Mouse (Mus musculus): ENCODE measurements around the gene Rprd2. TPM values are rescaled to one million over a fixed set of nuclear protein-coding genes. Genes with fewer than 3 reads are reported as not detected.

Gene Rprd2
- polyA plus RNA-seq (2015; fragmentation: Nextera tagmentation; extraction: Ambion mirVana), result 15.8 and 21.5 TPM in 2 replicates

DNA sequence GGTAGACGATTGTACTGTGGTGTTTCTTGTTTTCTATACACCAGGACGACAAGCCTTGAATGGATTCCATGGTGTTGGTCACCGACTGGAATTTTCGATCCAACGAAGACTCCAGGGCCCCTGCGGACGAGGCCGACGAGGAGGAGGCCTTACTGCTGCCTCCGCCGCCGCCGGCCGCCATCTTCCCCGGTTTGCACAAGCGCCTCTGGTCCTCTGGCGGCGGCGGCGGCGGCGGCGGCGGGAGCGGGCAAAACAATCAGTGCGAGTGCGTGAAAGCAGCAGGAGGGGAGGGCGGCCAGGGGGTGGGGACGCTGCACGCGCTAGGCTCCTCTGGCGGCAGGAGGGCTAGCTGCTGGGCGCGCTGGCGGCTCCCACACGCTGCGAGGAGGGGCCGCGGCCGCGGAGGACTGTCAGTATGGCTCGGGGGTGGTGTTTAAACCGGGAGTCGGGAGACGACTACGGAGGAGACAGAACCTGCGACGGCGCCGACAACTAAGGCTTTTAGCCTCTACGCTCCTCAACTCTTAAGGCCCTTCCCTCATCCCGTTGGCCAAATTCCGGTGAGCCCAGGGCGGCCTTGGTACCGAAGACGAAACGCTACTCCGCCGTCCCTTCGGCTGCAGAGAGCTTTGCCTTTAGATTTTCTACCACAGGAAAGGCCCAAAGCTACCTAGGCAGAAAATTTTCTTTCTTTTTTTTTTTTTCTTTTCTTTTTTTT, at the start of gene Rprd2:
Rprd2 (minus strand) TSS at position 293 of the 718 bp plus-strand sequence.

DNA sequence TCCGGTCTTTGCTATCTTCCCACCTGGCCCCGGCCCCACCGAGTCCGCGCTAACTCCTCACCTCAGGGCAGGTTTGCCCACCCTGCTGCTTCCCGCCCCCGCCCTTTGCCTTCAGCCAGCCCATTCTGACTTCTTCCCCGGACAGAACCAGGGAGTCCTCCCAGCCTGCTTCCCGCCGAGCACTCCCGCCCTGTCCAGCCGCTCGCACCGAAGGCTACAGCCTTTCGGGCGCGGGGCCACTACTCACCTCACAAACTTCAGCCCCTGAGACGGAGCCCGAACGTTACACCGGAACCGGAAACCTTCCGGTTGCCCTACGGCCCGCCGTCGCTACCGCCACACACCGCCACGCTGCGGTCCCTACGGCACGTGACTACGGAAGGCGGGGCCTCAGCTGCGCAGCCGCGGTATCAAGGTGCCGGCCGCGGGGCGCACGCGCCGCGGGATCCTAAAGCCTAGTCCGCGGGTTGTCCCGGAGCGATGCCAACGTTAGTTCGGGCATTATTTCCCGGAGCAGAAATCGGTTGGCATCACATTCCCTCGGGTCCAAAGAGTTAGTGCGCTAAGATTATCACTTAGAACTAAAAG, 36.9 kb upstream of the Rprd2 start, which contains the start of gene Prpf3:
Prpf3 (minus strand) TSS at position 384 of the 588 bp plus-strand sequence.

DNA sequence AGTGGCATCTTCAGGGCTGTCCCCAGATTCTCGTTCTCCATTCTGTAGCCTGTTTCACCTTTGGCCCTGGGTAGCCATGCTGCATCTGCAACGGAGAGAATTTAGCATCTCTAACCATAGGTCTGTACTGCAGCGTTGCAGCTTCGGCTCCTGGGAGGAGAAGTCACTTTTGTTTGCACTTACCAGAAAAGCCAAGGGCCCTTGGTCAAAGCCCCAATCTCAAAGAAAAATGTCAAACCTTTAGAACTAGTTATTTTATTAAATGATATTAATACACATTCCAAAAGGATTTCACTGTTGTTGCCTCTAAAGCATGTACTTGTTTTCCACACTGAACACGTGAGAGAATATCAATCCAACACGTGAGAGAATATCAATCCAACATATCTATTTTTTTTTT, 58.6 kb downstream of the Rprd2 start, which contains the start of gene Tars2:
Tars2 (minus strand) TSS at position 101 of the 400 bp plus-strand sequence.

DNA sequence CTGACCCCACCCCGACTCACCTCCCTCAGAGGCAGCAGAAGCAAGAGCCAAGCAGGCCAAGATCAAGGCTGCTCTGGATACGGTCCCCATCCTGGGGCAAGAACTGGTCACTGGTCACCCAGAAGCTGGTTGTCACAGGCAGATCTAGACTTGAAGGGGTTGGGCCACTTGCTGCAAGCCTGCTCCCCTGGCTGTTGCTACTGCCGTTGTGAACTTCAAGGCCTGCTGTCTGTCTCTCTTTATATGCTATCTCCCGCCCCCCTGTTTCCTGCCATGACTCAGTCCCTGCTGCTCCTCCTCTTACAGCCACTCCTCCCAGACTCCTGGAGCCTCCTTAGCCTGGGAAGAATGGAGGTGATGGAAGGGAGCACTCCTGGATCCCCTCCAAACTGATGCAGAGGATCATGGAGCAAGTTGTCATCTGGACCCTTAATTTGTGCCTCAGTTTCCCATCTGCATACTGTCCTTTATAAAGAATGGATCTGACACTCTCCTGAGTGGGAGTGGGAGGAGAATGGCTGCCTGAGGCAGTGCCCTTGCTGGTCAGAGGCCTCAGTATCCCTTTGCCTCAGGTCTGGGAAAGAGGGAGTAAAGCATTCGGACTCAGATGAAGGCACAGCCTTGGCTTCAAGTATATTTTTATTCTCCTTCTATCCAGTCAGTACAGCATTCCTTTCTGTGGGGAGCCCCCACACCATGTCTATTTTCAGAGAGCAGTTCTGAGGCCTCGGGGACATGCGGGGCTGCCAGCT, 79.1 kb downstream of the Rprd2 start, which contains the start of gene Ecm1:
Ecm1 (minus strand) TSS at position 217 of the 752 bp plus-strand sequence.

Small RNAs within 50 kb of the gene (microRNA-seq; reads per million reads assigned to microRNA genes)
- gene Mir7014 (ENCODE audit: borderline replicate concordance, insufficient number of aligned reads), result not detected

Other genes starting within 250 kb of the Rprd2 start
- 31.9 and 34.9 TPM in 2 replicates for gene Golph3l, start 229.9 kb downstream of the Rprd2 start, polyA plus RNA-seq (2015; fragmentation: Nextera tagmentation; extraction: Ambion mirVana)
- gene Ensa, start 193.9 kb downstream of the Rprd2 start, polyA plus RNA-seq (2015; fragmentation: Nextera tagmentation; extraction: Ambion mirVana), result 65.8 and 73.1 TPM in 2 replicates
- gene Mcl1, start 160.1 kb downstream of the Rprd2 start, polyA plus RNA-seq (2015; fragmentation: Nextera tagmentation; extraction: Ambion mirVana), result 79.8 and 89.8 TPM in 2 replicates
- gene Adamtsl4, start 130.9 kb downstream of the Rprd2 start, polyA plus RNA-seq (2015; fragmentation: Nextera tagmentation; extraction: Ambion mirVana), result 9.6 and 14.0 TPM in 2 replicates
- gene Ecm1, start 79.3 kb downstream of the Rprd2 start, polyA plus RNA-seq (2015; fragmentation: Nextera tagmentation; extraction: Ambion mirVana), result 338 and 413 TPM in 2 replicates
- 23.1 and 33.9 TPM in 2 replicates for gene Tars2, start 58.7 kb downstream of the Rprd2 start, polyA plus RNA-seq (2015; fragmentation: Nextera tagmentation; extraction: Ambion mirVana)
- 12.8 and 15.7 TPM in 2 replicates for gene Prpf3, start 37.0 kb upstream of the Rprd2 start, polyA plus RNA-seq (2015; fragmentation: Nextera tagmentation; extraction: Ambion mirVana)
- 417 and 460 TPM in 2 replicates for gene Mrps21, start 52.7 kb upstream of the Rprd2 start, polyA plus RNA-seq (2015; fragmentation: Nextera tagmentation; extraction: Ambion mirVana)
- gene Ciart, start 63.4 kb upstream of the Rprd2 start, polyA plus RNA-seq (2015; fragmentation: Nextera tagmentation; extraction: Ambion mirVana), result 1.6 TPM in 2 replicates
- gene BC028528, start 73.1 kb upstream of the Rprd2 start, polyA plus RNA-seq (2015; fragmentation: Nextera tagmentation; extraction: Ambion mirVana), result 32.2 and 76.3 TPM in 2 replicates
- 27.3 and 44.6 TPM in 2 replicates for gene Aph1a, start 75.1 kb upstream of the Rprd2 start, polyA plus RNA-seq (2015; fragmentation: Nextera tagmentation; extraction: Ambion mirVana)
- gene Car14, start 85.8 kb upstream of the Rprd2 start, polyA plus RNA-seq (2015; fragmentation: Nextera tagmentation; extraction: Ambion mirVana), result 1.1 and 1.3 TPM in 2 replicates
- 65.3 and 81.3 TPM in 2 replicates for gene Anp32e, start 110.4 kb upstream of the Rprd2 start, polyA plus RNA-seq (2015; fragmentation: Nextera tagmentation; extraction: Ambion mirVana)
- 25.3 and 38.4 TPM in 2 replicates for gene Plekho1, start 177.1 kb upstream of the Rprd2 start, polyA plus RNA-seq (2015; fragmentation: Nextera tagmentation; extraction: Ambion mirVana)
- gene Vps45, start 239.6 kb upstream of the Rprd2 start, polyA plus RNA-seq (2015; fragmentation: Nextera tagmentation; extraction: Ambion mirVana), result 44.5 and 48.8 TPM in 2 replicates

Measured in adrenal gland, postnatal 0 days (tissue).